Mouse (Mus musculus) spleen, adult 2 months (tissue): ENCODE measurements around the gene Txnrd2.

Experiments
- CTCF ChIP-seq: fragments of 200-500 bp; IDR thresholded peaks from 2 replicates; pipeline ENCODE4 v1.5.1; 2011; ENCODE audit warnings: mild to moderate bottlenecking, inconsistent platforms; ENCODE audit not compliant: insufficient read depth, insufficient read length, insufficient replicate concordance; ENCODE audit errors: extremely low read depth
- POLR2A ChIP-seq: fragments of 200-500 bp; IDR thresholded peaks from 2 replicates; pipeline ENCODE4 v1.6.1; 2011; ENCODE audit warnings: low read depth, low read length, inconsistent platforms

DNA sequence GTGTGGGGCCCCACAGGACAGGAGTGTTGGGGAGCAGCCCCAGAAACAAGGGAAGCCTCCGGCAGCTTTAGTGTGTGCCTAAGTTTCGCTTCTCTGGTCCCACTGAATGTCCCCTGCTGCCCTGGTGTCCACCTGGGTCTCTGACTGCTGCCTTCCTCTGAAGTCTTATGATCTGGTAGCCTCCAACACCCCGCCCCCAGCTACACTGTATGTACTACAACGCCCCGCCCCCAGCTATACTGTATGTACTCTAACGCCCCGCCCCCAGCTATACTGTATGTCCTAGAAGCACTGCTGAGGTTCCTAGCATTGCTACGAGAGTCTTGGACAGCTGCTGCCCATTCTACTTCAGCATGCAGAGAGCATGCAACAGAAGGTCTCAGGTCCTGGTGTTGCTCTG is 46.8 kb downstream of the Txnrd2 start:
- TF ChIP-seq CTCF: no peak
- TF ChIP-seq POLR2A: no peak
